Mouse (Mus musculus) 416B (cell line): Measurements from ENCODE around the gene Capn5.

Source experiments
- DNase-seq: peaks from one replicate; pipeline ENCODE4 v3.0.0; 2011; ENCODE audit warnings: low read depth

Capn5 gene

GRCm38 (mm10) chr7:98148721-98149407 lies 29.2 kb downstream of the Capn5 start:
- DNase-seq: no peak

GRCm38 (mm10) chr7:98147766-98148165 lies 30.3 kb downstream of the Capn5 start:
- no peak for DNase-seq

- no peak for DNase-seq
These were observed 31.6 kb downstream of the Capn5 start for GRCm38 (mm10) chr7:98146447-98146845.

- no peak for DNase-seq
These were observed 32.1 kb downstream of the Capn5 start for GRCm38 (mm10) chr7:98145842-98146446.

- DNase-seq: no peak
These were observed 32.7 kb downstream of the Capn5 start, which contains the start of gene Omp for GRCm38 (mm10) chr7:98145402-98145801. Gene Omp, minus strand, starts transcription at chr7:98145502.

GRCm38 (mm10) chr7:98142648-98143047 lies 35.4 kb downstream of the Capn5 start:
- no peak for DNase-seq

- DNase-seq: no peak
These were observed 35.8 kb downstream of the Capn5 start for GRCm38 (mm10) chr7:98142247-98142646.

- DNase-seq: peak; percentile 23
These were observed 36.9 kb downstream of the Capn5 start for GRCm38 (mm10) chr7:98141206-98141605.

- no peak for DNase-seq
These were observed 37.5 kb downstream of the Capn5 start for GRCm38 (mm10) chr7:98140597-98140996.

GRCm38 (mm10) chr7:98139216-98139615 lies 38.9 kb downstream of the Capn5 start:
- peak; percentile 23 for DNase-seq

- DNase-seq: no peak
These were observed 40.1 kb downstream of the Capn5 start for GRCm38 (mm10) chr7:98137995-98138394.

GRCm38 (mm10) chr7:98137583-98137982 lies 40.5 kb downstream of the Capn5 start:
- DNase-seq: no peak

- no peak for DNase-seq
These were observed 46.3 kb downstream of the Capn5 start for GRCm38 (mm10) chr7:98131751-98132150.

- peak; percentile 53 for DNase-seq
These were observed 52.6 kb downstream of the Capn5 start for GRCm38 (mm10) chr7:98125473-98125872.

GRCm38 (mm10) chr7:98124701-98125100 lies 53.4 kb downstream of the Capn5 start:
- no peak for DNase-seq

- no peak for DNase-seq
These were observed 56.4 kb downstream of the Capn5 start for GRCm38 (mm10) chr7:98121673-98122072.

- peak; percentile 19 for DNase-seq
These were observed 56.8 kb downstream of the Capn5 start for GRCm38 (mm10) chr7:98121241-98121640.

- DNase-seq: peak; percentile 74
These were observed 57.7 kb downstream of the Capn5 start for GRCm38 (mm10) chr7:98120325-98120724.

GRCm38 (mm10) chr7:98119961-98120232 lies 58.2 kb downstream of the Capn5 start:
- DNase-seq: no peak

- peak; percentile 72 for DNase-seq
These were observed 58.7 kb downstream of the Capn5 start, which contains the start of gene Myo7a for GRCm38 (mm10) chr7:98119179-98119960. Gene Myo7a, minus strand, starts transcription at chr7:98119524.

- peak; percentile 66 for DNase-seq
These were observed 60.9 kb downstream of the Capn5 start for GRCm38 (mm10) chr7:98117012-98117660.

- no peak for DNase-seq
These were observed 63.4 kb downstream of the Capn5 start for GRCm38 (mm10) chr7:98114656-98115055.

GRCm38 (mm10) chr7:98111233-98111632 lies 66.8 kb downstream of the Capn5 start:
- DNase-seq: no peak
